Mouse (Mus musculus): ENCODE measurements at regions not wholly inside any gene's neighbourhood (a gene's known extent, or its start where the extent isn't known, plus 50 kb on each side); places are given as distances from the start of the nearest gene placed in this dataset.

- no peak for ATAC-seq (replicated peaks in 1 of 2; ENCODE audit: insufficient read depth in 1 of 2, low FRiP score in 2 of 2, low TSS enrichment in 1 of 2, low read depth in 1 of 2, poor library complexity in 2 of 2, severe bottlenecking in 2 of 2)
Measured at GRCm38 (mm10) chr1:128680012-128680411, 87.9 kb upstream of the Cxcr4 start.

DNA sequence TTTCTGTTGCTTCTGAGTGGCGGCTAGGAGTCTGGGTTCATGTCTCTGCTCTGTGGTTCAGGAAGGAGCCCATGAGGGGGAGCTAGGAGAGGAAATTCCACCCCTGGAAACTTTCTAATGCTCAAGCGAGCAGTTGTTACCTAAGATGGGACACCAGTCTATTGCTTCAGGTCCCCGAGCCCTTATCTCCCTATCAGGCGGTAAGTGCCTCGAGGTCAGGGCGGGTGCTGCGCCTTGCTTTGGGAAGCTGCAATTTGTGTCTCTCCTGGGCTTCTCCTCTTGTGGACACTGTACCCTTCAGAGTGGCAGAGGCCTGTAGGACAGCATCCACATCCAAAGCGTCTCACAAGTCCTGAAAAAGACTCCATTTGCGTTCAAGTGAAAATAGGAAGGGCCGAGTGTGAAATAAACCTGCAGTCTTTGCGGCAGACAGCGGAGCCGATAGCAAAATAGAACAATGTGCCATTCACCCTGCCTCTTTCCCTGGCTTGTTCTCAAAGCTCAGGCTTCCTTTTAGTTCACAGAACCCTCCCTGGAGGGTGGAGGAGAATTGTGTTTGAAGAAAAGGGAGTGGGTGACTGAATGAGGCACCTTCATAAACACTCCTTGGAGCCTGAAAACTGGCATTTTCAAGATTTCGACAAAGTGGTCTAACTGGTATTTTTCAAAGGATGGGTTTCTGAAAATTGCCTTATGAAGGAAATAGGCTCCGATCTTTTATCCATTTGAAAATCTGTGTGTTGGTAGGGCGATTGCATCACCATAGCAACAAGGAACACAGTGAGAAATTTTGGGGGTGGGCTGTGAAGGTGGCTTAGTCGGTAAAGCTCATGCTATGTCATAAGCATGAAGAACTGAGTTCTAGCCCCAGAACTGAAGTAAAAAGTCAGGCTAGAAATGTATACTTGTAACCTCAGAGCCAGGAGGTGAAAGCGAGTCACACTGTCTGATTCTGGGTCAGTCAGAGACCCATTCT is 87.2 kb upstream of the Cxcr4 start:
- ATAC-seq (replicated peaks in 1 of 2; ENCODE audit: insufficient read depth in 1 of 2, low FRiP score in 2 of 2, low TSS enrichment in 1 of 2, low read depth in 1 of 2, poor library complexity in 2 of 2, severe bottlenecking in 2 of 2), result no peak

- peak; percentile 81 to 88 for ATAC-seq (replicated peaks in 1 of 2; ENCODE audit: insufficient read depth in 1 of 2, low FRiP score in 2 of 2, low TSS enrichment in 1 of 2, low read depth in 1 of 2, poor library complexity in 2 of 2, severe bottlenecking in 2 of 2)
Measured at GRCm38 (mm10) chr1:128675538-128675937, 83.4 kb upstream of the Cxcr4 start.

DNA sequence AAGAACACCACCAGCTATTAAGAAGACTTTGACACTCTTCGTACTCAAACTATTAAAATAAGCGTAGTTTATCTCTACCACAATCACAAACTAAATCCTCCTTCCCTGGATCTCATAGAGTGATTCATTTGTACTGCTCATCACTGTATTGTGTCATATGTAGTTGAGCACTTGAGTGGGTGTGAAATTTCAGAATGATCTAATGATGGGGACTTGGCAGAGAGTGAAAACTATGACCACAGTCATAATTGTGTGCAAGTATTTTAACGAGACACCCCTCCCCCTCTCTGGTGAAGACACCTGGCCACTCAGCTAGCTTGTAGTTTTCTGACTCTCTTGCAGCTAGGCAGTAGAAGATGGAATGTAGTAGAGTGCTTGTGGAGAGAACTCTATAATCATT is 80.2 kb upstream of the Cxcr4 start:
- no peak for ATAC-seq (replicated peaks in 1 of 2; ENCODE audit: insufficient read depth in 1 of 2, low FRiP score in 2 of 2, low TSS enrichment in 1 of 2, low read depth in 1 of 2, poor library complexity in 2 of 2, severe bottlenecking in 2 of 2)

- ATAC-seq (replicated peaks in 1 of 2; ENCODE audit: insufficient read depth in 1 of 2, low FRiP score in 2 of 2, low TSS enrichment in 1 of 2, low read depth in 1 of 2, poor library complexity in 2 of 2, severe bottlenecking in 2 of 2), result no peak
Measured at GRCm38 (mm10) chr1:128671495-128671894, 79.4 kb upstream of the Cxcr4 start.

DNA sequence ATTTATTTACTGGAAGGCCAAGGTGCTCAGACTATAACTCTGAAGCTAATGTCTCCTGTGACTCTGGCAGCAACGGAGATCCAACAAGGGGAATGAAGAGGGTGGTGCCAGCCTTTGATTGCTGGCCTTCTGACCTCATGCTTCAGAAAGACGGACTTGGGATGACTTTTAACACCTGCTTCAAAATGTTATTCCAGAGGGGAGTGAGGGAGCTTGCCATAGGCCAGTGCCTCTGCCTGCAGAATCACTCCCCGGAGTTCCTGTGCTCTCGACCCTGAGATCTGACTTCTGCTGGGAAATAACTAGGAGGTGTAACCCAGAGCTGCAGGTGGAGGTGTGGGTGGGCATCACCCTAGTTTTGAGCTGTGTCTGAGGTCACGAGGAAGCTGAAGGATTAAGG is 78.9 kb upstream of the Cxcr4 start:
- ATAC-seq (replicated peaks in 1 of 2; ENCODE audit: insufficient read depth in 1 of 2, low FRiP score in 2 of 2, low TSS enrichment in 1 of 2, low read depth in 1 of 2, poor library complexity in 2 of 2, severe bottlenecking in 2 of 2), result no peak

GRCm38 (mm10) chr1:128669241-128669666 is 77.2 kb upstream of the Cxcr4 start:
- no peak for ATAC-seq (replicated peaks in 1 of 2; ENCODE audit: insufficient read depth in 1 of 2, low FRiP score in 2 of 2, low TSS enrichment in 1 of 2, low read depth in 1 of 2, poor library complexity in 2 of 2, severe bottlenecking in 2 of 2)

DNA sequence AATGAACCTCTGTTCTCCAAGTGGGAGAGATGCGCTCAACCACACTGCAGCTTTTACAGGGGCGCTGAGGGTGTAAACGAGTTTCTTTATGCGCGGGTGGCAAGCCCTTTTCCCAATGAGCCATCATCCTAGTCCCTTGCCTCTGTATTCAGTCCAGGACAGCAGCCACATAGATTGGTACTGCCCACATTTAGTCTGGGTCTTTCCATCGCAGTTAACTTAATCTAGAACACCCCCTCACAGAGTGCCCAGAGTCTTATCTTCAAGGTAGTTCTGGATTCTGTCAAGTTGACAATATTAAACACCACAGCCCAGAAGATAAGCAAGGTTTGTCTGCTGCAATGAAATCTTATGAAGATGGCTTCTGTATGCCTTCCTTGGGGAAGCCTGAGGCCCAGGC is 76.6 kb upstream of the Cxcr4 start:
- no peak for ATAC-seq (replicated peaks in 1 of 2; ENCODE audit: insufficient read depth in 1 of 2, low FRiP score in 2 of 2, low TSS enrichment in 1 of 2, low read depth in 1 of 2, poor library complexity in 2 of 2, severe bottlenecking in 2 of 2)

- no peak for ATAC-seq (replicated peaks in 1 of 2; ENCODE audit: insufficient read depth in 1 of 2, low FRiP score in 2 of 2, low TSS enrichment in 1 of 2, low read depth in 1 of 2, poor library complexity in 2 of 2, severe bottlenecking in 2 of 2)
Measured at GRCm38 (mm10) chr1:128667121-128667762, 75.1 kb upstream of the Cxcr4 start.

DNA sequence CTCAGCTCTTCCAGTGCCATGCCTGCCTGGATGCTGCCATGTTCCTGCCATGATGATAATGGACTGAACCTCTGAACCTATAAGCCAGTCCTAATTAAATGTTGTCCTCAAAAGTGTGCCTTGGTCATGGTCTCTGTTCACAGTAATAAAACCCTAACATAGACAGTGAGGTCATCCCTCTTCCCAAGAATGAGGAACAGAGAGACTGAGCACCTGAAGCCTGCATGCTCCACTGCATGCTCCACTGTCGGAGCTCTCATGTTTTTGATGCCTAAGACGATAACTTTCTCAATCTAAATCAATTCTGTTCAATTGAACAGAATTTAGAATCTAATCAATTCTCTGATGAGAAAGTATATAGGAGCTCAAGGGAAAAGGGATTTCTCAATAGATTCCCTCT is 71.1 kb upstream of the Cxcr4 start:
- ATAC-seq (replicated peaks in 1 of 2; ENCODE audit: insufficient read depth in 1 of 2, low FRiP score in 2 of 2, low TSS enrichment in 1 of 2, low read depth in 1 of 2, poor library complexity in 2 of 2, severe bottlenecking in 2 of 2), result no peak

- no peak for ATAC-seq (replicated peaks in 1 of 2; ENCODE audit: insufficient read depth in 1 of 2, low FRiP score in 2 of 2, low TSS enrichment in 1 of 2, low read depth in 1 of 2, poor library complexity in 2 of 2, severe bottlenecking in 2 of 2)
Measured at GRCm38 (mm10) chr1:128659857-128660256, 67.8 kb upstream of the Cxcr4 start.

DNA sequence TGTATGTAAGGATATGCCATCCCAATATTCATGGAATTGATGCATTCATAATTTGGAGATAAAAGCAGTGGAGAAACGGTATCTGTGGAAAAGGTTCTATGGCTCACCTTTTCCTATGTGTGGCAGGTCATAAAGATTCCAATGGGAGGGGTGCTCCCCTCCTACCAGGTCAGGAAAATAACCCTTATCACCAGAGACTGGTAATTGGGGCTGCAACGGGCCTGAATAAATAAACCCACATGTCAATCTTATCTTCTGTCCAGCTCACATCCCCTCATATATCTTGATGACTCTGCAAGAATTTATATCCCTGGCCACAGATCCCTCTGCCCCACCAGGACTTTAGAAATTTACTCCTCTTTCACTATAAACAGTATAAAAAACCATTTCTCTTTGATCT is 66.7 kb upstream of the Cxcr4 start:
- ATAC-seq (replicated peaks in 1 of 2; ENCODE audit: insufficient read depth in 1 of 2, low FRiP score in 2 of 2, low TSS enrichment in 1 of 2, low read depth in 1 of 2, poor library complexity in 2 of 2, severe bottlenecking in 2 of 2), result no peak

GRCm38 (mm10) chr1:128654099-128654862 is 62.2 kb upstream of the Cxcr4 start:
- no peak for ATAC-seq (replicated peaks in 1 of 2; ENCODE audit: insufficient read depth in 1 of 2, low FRiP score in 2 of 2, low TSS enrichment in 1 of 2, low read depth in 1 of 2, poor library complexity in 2 of 2, severe bottlenecking in 2 of 2)

GRCm38 (mm10) chr1:128650596-128650995 is 58.5 kb upstream of the Cxcr4 start:
- ATAC-seq (replicated peaks in 1 of 2; ENCODE audit: insufficient read depth in 1 of 2, low FRiP score in 2 of 2, low TSS enrichment in 1 of 2, low read depth in 1 of 2, poor library complexity in 2 of 2, severe bottlenecking in 2 of 2), result no peak

- no peak for ATAC-seq (replicated peaks in 1 of 2; ENCODE audit: insufficient read depth in 1 of 2, low FRiP score in 2 of 2, low TSS enrichment in 1 of 2, low read depth in 1 of 2, poor library complexity in 2 of 2, severe bottlenecking in 2 of 2)
Measured at GRCm38 (mm10) chr1:128649490-128650178, 57.5 kb upstream of the Cxcr4 start.

DNA sequence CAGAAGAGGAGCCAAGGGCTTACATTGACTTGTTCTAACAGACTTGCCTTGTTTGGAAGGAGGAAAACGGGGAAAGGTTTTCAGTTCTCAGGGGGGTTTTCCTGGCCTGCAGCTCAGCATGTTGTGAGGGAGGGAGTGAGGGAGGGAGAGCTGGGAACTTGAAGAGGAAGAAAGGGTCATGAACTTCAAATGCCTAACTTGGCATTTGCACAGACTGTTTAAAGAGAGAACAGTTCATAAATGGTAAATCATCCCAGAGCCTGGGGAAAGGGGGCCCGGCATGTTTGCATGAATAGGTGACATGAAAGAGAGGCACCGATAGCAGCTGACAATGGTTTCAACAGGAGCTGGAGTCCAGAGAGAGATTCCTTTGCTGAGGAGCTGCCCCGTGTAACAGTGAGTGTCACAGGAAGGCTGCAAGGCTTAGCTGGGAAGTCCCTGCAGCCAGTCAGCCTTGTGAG is 51.3 kb upstream of the Cxcr4 start:
- no peak for ATAC-seq (replicated peaks in 1 of 2; ENCODE audit: insufficient read depth in 1 of 2, low FRiP score in 2 of 2, low TSS enrichment in 1 of 2, low read depth in 1 of 2, poor library complexity in 2 of 2, severe bottlenecking in 2 of 2)

GRCm38 (mm10) chr1:128642212-128642611 is 50.1 kb upstream of the Cxcr4 start:
- ATAC-seq (replicated peaks in 1 of 2; ENCODE audit: insufficient read depth in 1 of 2, low FRiP score in 2 of 2, low TSS enrichment in 1 of 2, low read depth in 1 of 2, poor library complexity in 2 of 2, severe bottlenecking in 2 of 2), result peak; percentile 37 to 65; a peak in 2 of 4 replicates
